Mouse (Mus musculus) megakaryocyte, embryonic 14.5 days (primary cell): Measurements from ENCODE around the gene Olfr610. TPM values are rescaled to one million over a fixed set of nuclear protein-coding genes. Genes with fewer than 3 reads are reported as not detected.
"Not testable (repeated sequence)": the region's sequence is repeated elsewhere in the genome, so short reads cannot be mapped to it uniquely, and the experiment has no call there.

Source experiments
- H3K27me3 ChIP-seq: replicated peaks from 2 replicates; pipeline ENCODE3; 2012; ENCODE audit warnings: inconsistent platforms
- H3K36me3 ChIP-seq: replicated peaks from 2 replicates; pipeline ENCODE3; 2012; ENCODE audit warnings: low read length, inconsistent platforms, mixed read lengths
- H3K4me1 ChIP-seq: 2 replicates; pipeline ENCODE4 v1.6.1; 2012; ENCODE audit warnings: inconsistent platforms
- H3K4me3 ChIP-seq: replicated peaks from 2 replicates; pipeline ENCODE3; 2012; ENCODE audit warnings: moderate library complexity, mild to moderate bottlenecking, inconsistent platforms
- H3K9me3 ChIP-seq: 2 replicates; pipeline ENCODE4 v1.6.1; 2012; ENCODE audit warnings: inconsistent platforms
- FLI1 ChIP-seq: IDR thresholded peaks from 2 replicates; pipeline ENCODE4 v1.6.1; 2012; ENCODE audit warnings: low read length, inconsistent platforms, mixed read lengths
- GATA1 ChIP-seq: IDR thresholded peaks from 3 replicates; pipeline ENCODE4 v1.6.1; 2012; ENCODE audit warnings: mixed read lengths, low read length, inconsistent platforms, borderline replicate concordance
- polyA plus RNA-seq: library from polyadenylated mRNA; stranded (reverse); fragments of >175 nt; gene quantifications from 2 replicates; pipeline ENCODE4 v1.2.3, GENCODE M21; 2012; ENCODE audit warnings: low replicate concordance; ENCODE audit not compliant: insufficient read depth

Olfr610 gene
- polyA plus RNA-seq = not detected in 2 replicates

DNA sequence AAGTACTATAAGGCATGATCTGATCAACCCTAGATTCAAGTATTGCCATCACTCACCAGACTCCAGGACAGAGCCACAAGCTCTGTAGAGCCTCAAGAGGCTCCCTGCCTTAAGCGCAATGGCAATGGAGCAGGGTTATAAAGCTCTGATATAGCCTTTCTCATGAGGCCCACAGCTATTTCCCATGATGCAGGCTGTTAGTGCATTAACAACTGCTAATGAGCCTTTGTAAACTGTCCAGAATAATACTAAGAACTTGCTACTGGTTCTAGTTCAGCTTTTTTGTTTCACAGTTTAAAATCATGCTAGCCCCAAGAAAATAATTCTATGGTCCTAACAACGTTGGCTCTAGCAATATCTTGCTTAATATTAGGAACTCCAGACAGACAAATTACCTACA is at the start of gene Olfr610:
Gene Olfr610 (minus strand): TSS at position 101 of the 400 bp plus-strand sequence.
- Histone ChIP-seq H3K4me3 (no peak within 1 kb of the TSS), H3K36me3 (no peaks in the 10 kb centered on the region), H3K9me3 (no peaks in the 10 kb centered on the region), H3K4me1 (no peaks in the 10 kb centered on the region), H3K27me3 (no peaks in the 10 kb centered on the region)
- TF ChIP-seq FLI1 (no peak), GATA1 (no peak)

DNA sequence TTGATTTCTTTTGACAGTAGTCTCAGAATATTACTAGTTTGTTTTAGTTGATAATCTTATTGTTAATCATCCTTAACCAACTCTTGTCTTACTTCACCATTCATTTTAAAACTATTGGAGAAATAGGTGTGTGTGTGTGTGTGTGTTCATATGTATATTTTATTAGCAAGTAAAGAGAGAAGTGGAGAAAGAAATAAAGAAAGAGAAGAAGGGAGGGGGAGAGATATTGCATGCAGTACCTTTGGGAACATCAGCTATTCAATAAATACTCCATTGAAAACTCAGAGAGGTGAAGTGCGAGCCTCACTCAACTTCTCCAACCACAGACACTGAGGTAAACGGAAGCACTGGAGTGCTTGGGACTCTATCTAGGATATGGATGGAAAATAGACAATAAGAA is 43.9 kb upstream of the Olfr610 start, which contains the start of gene Olfr615:
Gene Olfr615 (plus strand): TSS at position 301 of the 400 bp plus-strand sequence.
- no peaks in the 10 kb centered on the region for H3K27me3 ChIP-seq
- no peak within 1 kb of the TSS for H3K4me3 ChIP-seq
- no peaks in the 10 kb centered on the region for H3K4me1 ChIP-seq
- no peaks in the 10 kb centered on the region for H3K36me3 ChIP-seq
- TF ChIP-seq GATA1 (no peak), FLI1 (no peak)
- no peaks in the 10 kb centered on the region for H3K9me3 ChIP-seq

DNA sequence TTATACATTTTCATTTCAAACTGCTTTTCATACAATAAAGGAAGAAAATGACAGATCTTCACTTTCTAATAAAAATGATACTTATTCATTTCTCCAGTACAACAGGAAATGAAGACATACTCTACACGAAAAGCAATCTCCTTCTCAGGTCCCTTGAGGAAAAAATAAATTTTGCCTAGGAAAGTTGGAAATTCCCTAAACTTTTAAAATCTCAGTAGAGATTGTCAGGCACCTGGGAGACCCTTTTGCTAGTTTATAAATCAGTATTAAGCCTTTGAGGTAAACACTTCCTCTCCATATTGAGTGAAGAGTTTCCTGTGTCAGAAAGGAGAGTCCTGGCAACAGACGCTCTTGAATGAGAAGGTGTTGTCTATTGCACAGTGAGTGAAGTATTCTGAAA is 35.9 kb upstream of the Olfr610 start, which contains the start of gene Olfr613:
Gene Olfr613 (plus strand): TSS at position 301 of the 400 bp plus-strand sequence.
- TF ChIP-seq FLI1 = no peak
- no peak for TF ChIP-seq GATA1
- Histone ChIP-seq H3K9me3 (no peaks in the 10 kb centered on the region), H3K27me3 (no peaks in the 10 kb centered on the region), H3K4me1 (no peaks in the 10 kb centered on the region), H3K36me3 (no peaks in the 10 kb centered on the region), H3K4me3 (no peak within 1 kb of the TSS)

DNA sequence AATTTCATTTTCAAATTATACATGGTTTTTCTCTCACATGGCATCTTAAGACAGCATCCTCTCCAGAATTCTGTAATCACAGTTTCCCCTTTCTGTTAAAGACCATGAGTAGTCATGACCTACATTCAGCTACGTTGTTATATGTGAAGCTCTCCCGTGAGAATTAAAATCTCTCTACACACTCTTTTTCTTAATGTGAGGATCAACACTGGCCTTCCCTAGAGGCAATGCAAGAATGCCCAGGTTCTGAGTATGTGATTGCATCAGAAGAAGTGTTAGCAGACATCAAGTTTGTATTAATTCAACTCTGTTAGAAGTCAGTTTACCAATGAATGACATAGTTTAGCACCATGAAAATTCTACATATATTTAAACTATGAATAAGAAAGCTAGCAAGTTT is 30.7 kb upstream of the Olfr610 start, which contains the start of gene Olfr612:
Gene Olfr612 (minus strand): TSS at position 101 of the 400 bp plus-strand sequence.
- not testable (repeated sequence) for H3K4me1 ChIP-seq, H3K27me3 ChIP-seq, H3K9me3 ChIP-seq, H3K36me3 ChIP-seq, H3K4me3 ChIP-seq

DNA sequence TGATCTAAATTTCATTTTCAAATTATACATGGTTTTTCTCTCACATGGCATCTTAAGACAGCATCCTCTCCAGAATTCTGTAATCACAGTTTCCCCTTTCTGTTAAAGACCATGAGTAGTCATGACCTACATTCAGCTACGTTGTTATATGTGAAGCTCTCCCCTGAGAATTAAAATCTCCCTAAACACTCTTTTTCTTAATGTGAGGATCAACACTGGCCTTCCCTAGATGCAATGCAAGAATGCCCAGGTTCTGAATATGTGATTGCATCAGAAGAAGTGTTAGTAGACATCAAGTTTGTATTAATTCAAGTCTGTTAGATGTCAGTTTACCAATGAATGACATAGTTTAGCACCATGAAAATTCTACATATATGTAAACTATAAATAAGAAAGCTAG is 8.8 kb upstream of the Olfr610 start, which contains the start of gene Olfr611:
Gene Olfr611 (minus strand): TSS at position 101 of the 400 bp plus-strand sequence.
- H3K4me1 ChIP-seq, H3K36me3 ChIP-seq, H3K27me3 ChIP-seq, H3K4me3 ChIP-seq, H3K9me3 ChIP-seq: not testable (repeated sequence)

DNA sequence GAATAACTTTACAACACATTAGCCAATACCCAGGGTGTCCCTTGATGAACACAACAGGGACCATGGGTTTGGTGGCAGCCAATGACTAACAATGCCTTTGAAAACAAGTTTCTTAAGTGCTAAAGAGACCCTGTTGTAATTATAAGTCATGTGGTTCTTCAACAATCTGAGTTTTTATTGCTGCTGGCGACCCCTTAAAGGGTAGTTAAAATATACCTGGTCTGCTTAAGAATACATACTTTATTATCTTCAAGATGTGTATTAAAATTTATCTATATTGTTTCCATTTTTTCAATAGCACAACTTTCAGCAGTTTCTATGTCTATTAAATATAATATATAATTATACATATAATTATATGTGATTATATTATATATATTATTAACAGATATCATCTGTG is 14.0 kb downstream of the Olfr610 start, which contains the start of gene Olfr609:
Gene Olfr609 (minus strand): TSS at position 101 of the 400 bp plus-strand sequence.
- Histone ChIP-seq H3K4me3 (no peak within 1 kb of the TSS), H3K36me3 (no peaks in the 10 kb centered on the region), H3K9me3 (no peaks in the 10 kb centered on the region), H3K4me1 (no peaks in the 10 kb centered on the region), H3K27me3 (no peaks in the 10 kb centered on the region)
- TF ChIP-seq GATA1 (no peak), FLI1 (no peak)

DNA sequence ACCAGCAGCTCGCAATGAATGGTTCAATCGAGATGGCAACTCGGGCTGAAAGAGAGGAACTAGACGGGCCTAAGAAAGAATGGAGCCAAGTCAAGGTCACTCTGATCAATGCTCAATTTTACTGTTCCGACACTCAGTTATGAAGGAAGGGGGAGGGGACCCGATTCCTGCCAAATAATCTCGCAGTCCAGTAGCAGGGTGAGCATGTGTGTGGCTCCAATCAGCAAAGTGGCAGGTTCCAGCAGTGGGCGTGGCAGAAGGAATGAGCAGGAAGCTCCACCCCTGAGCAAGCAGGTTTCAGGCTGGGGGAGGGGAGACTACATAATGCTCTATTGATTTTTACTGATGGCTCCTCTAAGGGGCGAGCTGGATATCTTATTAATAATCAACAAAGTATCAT is 34.8 kb downstream of the Olfr610 start:
- H3K27me3 ChIP-seq, H3K4me1 ChIP-seq, H3K9me3 ChIP-seq, H3K36me3 ChIP-seq, H3K4me3 ChIP-seq: not testable (repeated sequence)

DNA sequence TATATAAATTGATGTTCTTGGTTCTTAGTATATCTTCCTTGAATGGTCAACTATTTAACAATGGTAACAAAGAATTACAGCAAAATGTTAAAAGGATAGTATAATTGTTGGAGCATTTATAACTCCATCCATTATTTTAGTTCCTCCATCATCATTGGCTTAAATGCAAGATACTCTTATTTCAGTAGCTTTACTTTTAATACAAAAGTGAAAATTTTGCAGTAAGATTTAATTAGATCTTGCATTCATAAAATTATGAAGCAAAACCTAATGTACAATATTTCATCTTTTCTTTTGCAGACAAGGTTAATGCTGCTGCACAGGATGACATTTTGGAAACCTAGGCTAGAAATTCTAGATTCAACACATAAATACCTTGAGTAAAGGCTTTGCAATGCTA is 42.3 kb downstream of the Olfr610 start, which contains the start of gene Olfr608:
Gene Olfr608 (plus strand): TSS at position 301 of the 400 bp plus-strand sequence.
- H3K4me1 ChIP-seq = no peaks in the 10 kb centered on the region
- no peaks in the 10 kb centered on the region for H3K36me3 ChIP-seq
- H3K27me3 ChIP-seq = no peaks in the 10 kb centered on the region
- H3K9me3 ChIP-seq = no peaks in the 10 kb centered on the region
- no peak for TF ChIP-seq FLI1
- TF ChIP-seq GATA1 = no peak
- H3K4me3 ChIP-seq = no peak within 1 kb of the TSS

DNA sequence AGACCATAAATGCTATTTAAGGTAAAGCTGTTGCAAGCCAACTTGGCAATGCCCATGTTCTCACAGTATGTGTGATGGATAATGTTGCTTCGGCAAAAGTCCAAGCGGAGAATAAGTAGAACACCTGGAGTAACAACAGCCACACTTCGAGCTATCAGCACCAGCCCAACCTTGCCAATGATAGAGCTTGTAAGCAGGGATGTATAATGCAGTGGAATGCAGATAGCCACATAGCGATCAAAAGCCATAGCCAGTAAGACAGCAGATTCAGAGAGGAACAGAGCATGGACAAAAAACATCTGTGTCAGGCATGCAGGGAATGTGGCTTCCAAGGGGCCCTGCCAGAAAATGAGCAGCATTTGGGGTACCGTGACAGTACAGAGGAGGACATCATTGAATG is 51.3 kb downstream of the Olfr610 start:
- TF ChIP-seq FLI1 = no peak
- TF ChIP-seq GATA1 = no peak
- H3K9me3 ChIP-seq = no peaks in the 10 kb centered on the region

More for the DNA sequence above, 51.3 kb downstream of the Olfr610 start:
- Histone ChIP-seq H3K4me3 (no peak overlapping the region), H3K4me1 (no peaks in the 10 kb centered on the region), H3K27me3 (no peaks in the 10 kb centered on the region), H3K36me3 (no peaks in the 10 kb centered on the region)

Other genes with a start within 250 kb of the Olfr610 start
- gene Olfr596, start 206.5 kb downstream of the Olfr610 start, polyA plus RNA-seq = not detected in 2 replicates
- gene Olfr597, start 195.8 kb downstream of the Olfr610 start, polyA plus RNA-seq = not detected in 2 replicates
- not detected in 2 replicates for gene Olfr598, start 188.6 kb downstream of the Olfr610 start, polyA plus RNA-seq
- gene Olfr599, start 176.2 kb downstream of the Olfr610 start, polyA plus RNA-seq = not detected in 2 replicates
- gene Olfr600, start 162.5 kb downstream of the Olfr610 start, polyA plus RNA-seq = 4.6 TPM in 1 of 2 replicates, not detected in the other
- gene Olfr601, start 149.5 kb downstream of the Olfr610 start, polyA plus RNA-seq = not detected in 2 replicates
- gene Olfr603, start 125.9 kb downstream of the Olfr610 start, polyA plus RNA-seq = not detected in 2 replicates
- not detected in 2 replicates for gene Usp17lc, start 97.0 kb downstream of the Olfr610 start, polyA plus RNA-seq
- gene Olfr605, start 66.7 kb downstream of the Olfr610 start, polyA plus RNA-seq = not detected in 2 replicates
- gene Olfr606, start 63.1 kb downstream of the Olfr610 start, polyA plus RNA-seq = not detected in 2 replicates
- not detected in 2 replicates for gene Olfr607, start 48.0 kb downstream of the Olfr610 start, polyA plus RNA-seq
- gene Olfr608, start 42.2 kb downstream of the Olfr610 start, polyA plus RNA-seq = not detected in 2 replicates
- gene Olfr609, start 14.1 kb downstream of the Olfr610 start, polyA plus RNA-seq = not detected in 2 replicates
- gene Olfr611, start 8.7 kb upstream of the Olfr610 start, polyA plus RNA-seq = not detected in 2 replicates
- not detected in 2 replicates for gene Olfr612, start 30.6 kb upstream of the Olfr610 start, polyA plus RNA-seq
- gene Olfr613, start 36.0 kb upstream of the Olfr610 start, polyA plus RNA-seq = not detected in 2 replicates
- gene Olfr615, start 44.0 kb upstream of the Olfr610 start, polyA plus RNA-seq = not detected in 2 replicates
- gene Olfr616, start 57.0 kb upstream of the Olfr610 start, polyA plus RNA-seq = not detected in 2 replicates
- not detected in 2 replicates for gene Olfr617, start 60.9 kb upstream of the Olfr610 start, polyA plus RNA-seq
- not detected in 2 replicates for gene Olfr618, start 78.0 kb upstream of the Olfr610 start, polyA plus RNA-seq
- not detected in 2 replicates for gene Olfr619, start 88.5 kb upstream of the Olfr610 start, polyA plus RNA-seq
- gene Olfr620, start 100.4 kb upstream of the Olfr610 start, polyA plus RNA-seq = not detected in 2 replicates
- gene Olfr622, start 130.6 kb upstream of the Olfr610 start, polyA plus RNA-seq = not detected in 2 replicates
- 0.41 TPM in 1 of 2 replicates, not detected in the other for gene Olfr623, start 151.6 kb upstream of the Olfr610 start, polyA plus RNA-seq
- gene Olfr624, start 159.1 kb upstream of the Olfr610 start, polyA plus RNA-seq = not detected in 2 replicates
- not detected in 2 replicates for gene Olfr625-ps1, start 170.6 kb upstream of the Olfr610 start, polyA plus RNA-seq
- not detected in 2 replicates for gene Olfr243, start 202.5 kb upstream of the Olfr610 start, polyA plus RNA-seq
- gene Olfr628, start 218.3 kb upstream of the Olfr610 start, polyA plus RNA-seq = not detected in 2 replicates
- not detected in 2 replicates for gene Olfr629, start 232.8 kb upstream of the Olfr610 start, polyA plus RNA-seq
- gene Olfr630, start 245.2 kb upstream of the Olfr610 start, polyA plus RNA-seq = not detected in 2 replicates